In the genomic region with DNA sequence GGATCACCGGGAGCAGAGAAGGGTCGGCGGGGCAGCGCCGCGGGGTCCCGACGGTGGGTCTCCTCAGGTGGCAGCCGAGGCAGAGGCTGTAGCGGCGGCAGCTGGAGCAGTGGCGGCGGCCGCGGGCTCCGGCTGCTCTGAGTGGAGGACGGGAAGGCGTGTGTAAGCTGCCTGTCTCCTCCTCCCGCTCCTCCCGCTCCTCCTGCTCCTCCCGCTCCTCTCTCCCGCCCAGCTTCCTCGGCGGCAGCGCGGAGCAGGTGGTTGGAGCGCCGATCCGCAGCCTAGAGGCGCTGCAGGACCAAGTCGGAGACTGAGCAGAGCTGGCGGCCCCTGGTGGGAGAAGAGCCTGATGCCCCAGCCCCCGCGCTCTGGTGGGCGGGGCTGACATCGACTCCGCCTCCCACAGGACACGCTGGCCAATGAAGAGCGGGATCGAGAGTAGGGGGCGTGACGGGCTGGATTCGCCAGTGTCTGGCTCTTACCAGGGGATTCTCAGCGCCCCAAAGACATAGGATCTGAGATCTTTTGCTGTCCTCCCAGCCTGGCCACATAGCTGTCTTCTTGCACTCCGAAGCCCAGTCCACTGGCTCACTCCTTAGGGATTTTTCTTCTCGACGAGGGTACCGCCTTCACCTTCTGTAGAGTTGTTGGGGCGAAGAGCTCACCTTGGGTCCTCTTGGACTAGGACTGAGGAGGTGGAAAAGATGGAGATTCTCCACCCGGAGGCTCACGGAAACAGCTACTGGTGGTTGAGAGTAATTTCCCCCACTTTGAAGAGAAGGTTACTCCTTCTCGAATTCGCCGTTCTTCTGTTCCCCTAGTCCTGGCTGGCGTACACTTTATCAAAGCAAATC, we compare ENCODE assay signal across 8 mouse cellular contexts. TPM values are rescaled to one million over a fixed set of nuclear protein-coding genes. Genes with fewer than 3 reads are reported as not detected.
DNase-seq lines count a peak whose midpoint lies in the region; ATAC-seq lines count a peak whose summit lies in the region.

No protein-coding gene starts in this region.

- H3K4me3 ChIP-seq in hindbrain, embryonic 13.5 days, result peak overlapping the region; percentile 59

- peak; percentile 90 for DNase-seq in T-cell, adult 2 months (ENCODE audit: low spot score)
- DNase-seq in cerebellum, postnatal 36 days, result peak; percentile 88 to 92
- DNase-seq in frontal cortex, postnatal 25 days (ENCODE audit: low spot score in 2 of 2), result peak; percentile 91 to 94
- peak; percentile 86 to 89 for DNase-seq in layer of hippocampus, postnatal 25 days (ENCODE audit: extremely low spot score in 1 of 2, low spot score in 1 of 2)
- DNase-seq in lung, postnatal 14 days, result peak; percentile 95
- DNase-seq in ovary, postnatal 36 days (ENCODE audit: low spot score), result peak; percentile 97
- DNase-seq in thymus, postnatal 14 days, result peak; percentile 93

- peaks cover 6% of the 10 kb centered on the region; the same call in 1 of the 2 replicates for H3K27me3 ChIP-seq in hindbrain, embryonic 13.5 days

- peaks cover 38% of the 10 kb centered on the region for H3K4me1 ChIP-seq in hindbrain, embryonic 13.5 days (replicated peaks)

- peak overlapping the region; percentile 77 for H3K9ac ChIP-seq in hindbrain, embryonic 13.5 days

- H3K4me2 ChIP-seq in hindbrain, embryonic 13.5 days, result peak overlapping the region; percentile 84

- peak; percentile 97 for ATAC-seq in hindbrain, embryonic 13.5 days (ENCODE audit: low FRiP score)

- H3K27ac ChIP-seq in hindbrain, embryonic 13.5 days, result peak overlapping the region; percentile 64

- H3K36me3 ChIP-seq in hindbrain, embryonic 13.5 days, result no peaks in the 10 kb centered on the region

- 0% methylated on average over 35 of the region's 55 CpGs for WGBS in hindbrain, embryonic 13.5 days

- no peaks in the 10 kb centered on the region for H3K9me3 ChIP-seq in hindbrain, embryonic 13.5 days

RNA-seq across cellular contexts. Expression of a gene that starts 0.8 kb away (rescaled TPM):
- 18.6 and 23.0 TPM in 2 replicates for polyA plus RNA-seq in hindbrain, embryonic 13.5 days (2015; fragmentation: Nextera tagmentation; extraction: Ambion mirVana)
- total RNA-seq in layer of hippocampus, postnatal 25 days (2021), result 100 to 1,000 TPM; 107 to 113 TPM

Comparison
In these comparisons a context has a peak if more than half of its experiments do, and no peak if none do; other contexts are left out.
1. Peak in every context shown above with its lines: DNase-seq, ATAC-seq, H3K4me3 ChIP-seq and H3K27ac ChIP-seq.